Mouse (Mus musculus) heart, adult 18-20 months (tissue): ENCODE results near the gene Gm6176. TPM values are rescaled to one million over a fixed set of nuclear protein-coding genes. Genes with fewer than 3 reads are reported as not detected.
"Not testable (repeated sequence)": the region's sequence is repeated elsewhere in the genome, so short reads cannot be mapped to it uniquely, and the experiment has no call there.

ENCODE experiments used
- DNase-seq, 2 experiments: peaks; one replicate each; pipeline ENCODE4 v3.0.0; 2021 to 2022; ENCODE audit warnings: mixed read lengths in 1 of 2
- long read RNA-seq, 2 experiments: library from polyadenylated mRNA; stranded (forward); transcript quantifications; one replicate each; pipeline ENCODE4 v2.0.0; 2021
- total RNA-seq, 2 experiments: library from RNA; stranded (reverse); gene quantifications; 2 replicates each; pipeline ENCODE4 v1.2.3; 2021

The Gm6176 gene
- total RNA-seq, result not detected
- long read RNA-seq, experiment 1, result 0 reads
- long read RNA-seq, experiment 2, result 0 reads

- not testable (repeated sequence) for DNase-seq
Observed at GRCm38 (mm10) chr7:22056205-22056604, at the start of gene Gm6176. TSS of gene Gm6176 (minus strand) at chr7:22056305.

GRCm38 (mm10) chr7:22068757-22069156, 12.7 kb upstream of the Gm6176 start, which contains the start of gene Vmn1r139:
TSS of gene Vmn1r139 (plus strand) at chr7:22069057.
- DNase-seq, result not testable (repeated sequence)

DNA sequence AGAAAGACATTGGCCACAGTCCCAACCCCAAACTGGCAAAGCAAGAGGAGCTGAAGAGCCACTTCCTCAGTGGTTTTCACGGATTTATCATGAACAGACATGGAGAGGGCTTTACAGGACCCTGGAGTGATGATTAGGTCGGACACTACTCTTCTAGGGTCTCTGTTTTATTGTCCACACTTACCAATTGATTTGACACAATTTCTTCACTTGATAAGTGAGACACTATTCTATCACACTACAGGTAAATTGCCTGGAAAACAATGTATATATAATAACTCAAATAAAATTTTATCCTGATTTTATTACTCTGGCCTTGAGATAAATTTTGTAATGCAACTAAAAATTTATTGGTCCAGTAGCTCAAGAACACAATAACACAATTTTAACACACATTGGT, 27.3 kb downstream of the Gm6176 start, which contains the start of gene Vmn1r138:
Gene Vmn1r138, minus strand, starts transcription at position 101 of the 400 bp plus-strand sequence.
- not testable (repeated sequence) for DNase-seq

Other genes starting within 250 kb of the Gm6176 start
- not detected for gene Vmn1r135, start 224.0 kb downstream of the Gm6176 start, total RNA-seq
- gene Gm5725, start 212.0 kb downstream of the Gm6176 start, total RNA-seq, result not detected
- not detected for gene Gm5891, start 135.0 kb downstream of the Gm6176 start, total RNA-seq
- not detected for gene Vmn1r137, start 61.7 kb downstream of the Gm6176 start, total RNA-seq
- not detected for gene Vmn1r138, start 27.4 kb downstream of the Gm6176 start, total RNA-seq
- not detected for gene Vmn1r139, start 12.8 kb upstream of the Gm6176 start, total RNA-seq
- gene Gm16451, start 61.9 kb upstream of the Gm6176 start, total RNA-seq, result not detected
- not detected for gene Gm10666, start 78.4 kb upstream of the Gm6176 start, total RNA-seq
- not detected for gene Vmn1r142, start 107.7 kb upstream of the Gm6176 start, total RNA-seq
- gene Vmn1r143, start 133.1 kb upstream of the Gm6176 start, total RNA-seq, result not detected
- gene Gm8653, start 145.0 kb upstream of the Gm6176 start, total RNA-seq, result not detected
- gene Gm8453, start 173.2 kb upstream of the Gm6176 start, total RNA-seq, result not detected